Mouse (Mus musculus): ENCODE data around the gene Il4i1. TPM values are rescaled to one million over a fixed set of nuclear protein-coding genes. Genes with fewer than 3 reads are reported as not detected.
A peak's percentile ranks its signal among the peaks of the same experiment; 100 is the strongest.

The Il4i1 gene
- polyA plus RNA-seq, 1 experiment from 2014 or later = 1.7 TPM

DNA sequence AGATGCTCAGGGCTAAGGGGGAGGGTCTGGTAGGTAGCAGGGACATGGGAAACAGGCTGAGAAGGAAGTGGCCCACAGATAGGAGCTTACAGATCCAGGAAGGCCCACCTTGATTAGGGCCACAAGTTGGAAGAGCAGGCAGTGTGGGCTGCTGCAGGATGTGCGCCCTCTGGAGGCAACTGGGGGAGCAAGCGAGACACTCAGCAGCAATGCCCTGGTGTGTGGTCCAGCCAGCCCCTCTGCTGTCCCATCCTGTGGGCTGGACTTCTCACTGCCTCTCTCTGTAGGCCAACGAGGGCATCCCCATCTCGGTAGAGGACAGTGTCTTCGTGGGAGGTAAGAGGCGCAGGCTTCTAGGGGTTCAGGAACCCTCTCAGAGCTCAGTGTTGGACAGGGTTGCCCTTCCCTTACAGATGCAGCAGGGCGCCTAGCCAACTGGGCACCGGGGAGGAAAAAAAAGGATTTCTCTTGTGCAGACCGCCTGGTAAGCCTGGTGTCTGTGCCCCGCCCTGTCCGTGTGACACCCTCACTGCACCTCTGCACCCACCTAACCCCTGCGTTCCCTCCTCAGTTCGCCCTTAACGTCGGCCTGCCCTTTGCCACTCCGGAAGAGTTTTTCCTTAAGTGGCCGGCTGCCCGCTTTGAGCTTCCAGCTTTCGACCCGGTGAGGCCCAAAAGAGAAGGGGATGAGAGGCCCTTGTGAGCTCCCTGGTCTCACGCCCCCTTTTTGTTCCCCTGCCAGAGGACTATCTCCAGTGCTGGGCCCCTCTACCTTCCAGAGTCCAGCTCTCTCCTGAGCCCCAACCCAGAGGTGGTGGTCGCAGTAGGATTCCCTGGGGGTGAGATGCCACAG lies 44.6 kb downstream of the Il4i1 start:
- no peaks in the 10 kb centered on the region for H3K27me3 ChIP-seq (ENCODE audit: control insufficient read depth, insufficient read depth, low read length)
- 64% methylated on average over 22 of the region's 22 CpGs for WGBS
- ATAC-seq (ENCODE audit: low FRiP score) = peak; percentile 41; the same call in 1 of the 2 replicates
- H3K9me3 ChIP-seq (ENCODE audit: control insufficient read depth, low read length) = no peaks in the 10 kb centered on the region
- no peak overlapping the region for H3K4me2 ChIP-seq (replicated peaks; ENCODE audit: low read depth, low read length)
- peaks cover 17% of the 10 kb centered on the region; the same call in 1 of the 2 replicates for H3K36me3 ChIP-seq (ENCODE audit: control insufficient read depth, insufficient read depth, low read length)
- H3K4me3 ChIP-seq (ENCODE audit: low read depth, low read length) = no peak overlapping the region
- H3K9ac ChIP-seq (ENCODE audit: low read depth, low read length) = no peak overlapping the region
- DNase-seq (ENCODE audit: low spot score) = peak; percentile 85
- H3K4me1 ChIP-seq (replicated peaks; ENCODE audit: control insufficient read depth, insufficient read depth, low read length) = peaks cover 6% of the 10 kb centered on the region; the same call in 1 of the 2 replicates
- 0 out of 2 replicates have a peak overlapping the region, but pooled peaks have one; percentile 47 for H3K27ac ChIP-seq (ENCODE audit: low read depth, low read length)

DNA sequence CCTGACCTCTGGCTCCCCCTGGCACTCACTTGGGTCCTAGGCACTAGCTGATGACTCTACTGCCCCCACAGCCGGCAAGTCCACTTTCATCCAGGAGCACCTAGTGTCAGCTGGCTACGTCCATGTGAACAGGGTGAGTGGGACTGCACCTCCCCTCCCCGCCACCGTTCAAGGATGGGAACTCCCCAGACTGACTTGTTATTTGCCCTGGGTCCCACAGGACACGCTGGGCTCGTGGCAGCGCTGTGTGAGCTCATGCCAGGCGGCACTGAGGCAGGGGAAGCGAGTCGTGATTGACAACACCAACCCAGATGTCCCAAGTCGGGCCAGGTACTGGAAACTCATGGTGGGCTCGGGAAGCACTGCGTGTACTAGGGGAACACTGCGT lies 45.2 kb downstream of the Il4i1 start:
- Histone ChIP-seq H3K36me3 (ENCODE audit: control insufficient read depth, insufficient read depth, low read length) (peaks cover 17% of the 10 kb centered on the region; the same call in 1 of the 2 replicates), H3K4me1 (replicated peaks; ENCODE audit: control insufficient read depth, insufficient read depth, low read length) (peaks cover 6% of the 10 kb centered on the region; the same call in 1 of the 2 replicates)
- WGBS = 82% methylated on average over 14 of the region's 14 CpGs

DNA sequence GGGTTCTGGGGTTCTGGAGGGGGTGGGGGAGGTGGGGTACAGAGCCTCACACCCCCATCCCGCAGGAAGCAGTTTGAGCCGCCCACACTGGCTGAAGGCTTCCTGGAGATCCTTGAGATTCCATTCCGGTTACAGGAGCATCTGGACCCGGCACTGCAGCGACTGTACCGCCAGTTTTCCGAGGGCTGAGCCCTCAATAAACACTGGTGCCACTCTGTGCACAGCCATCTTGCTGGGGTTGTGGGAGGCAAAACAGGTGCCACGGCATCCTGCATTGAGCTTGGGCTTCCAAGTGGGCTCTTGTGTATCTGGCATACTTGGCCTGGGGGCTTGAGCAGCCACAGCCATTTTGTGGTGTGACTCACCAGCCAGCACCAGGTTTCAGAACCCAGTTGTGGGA lies 46.2 kb downstream of the Il4i1 start:
- Histone ChIP-seq H3K9ac (ENCODE audit: low read depth, low read length) (no peak overlapping the region), H3K27ac (ENCODE audit: low read depth, low read length) (no peak overlapping the region), H3K4me1 (replicated peaks; ENCODE audit: control insufficient read depth, insufficient read depth, low read length) (peaks cover 9% of the 10 kb centered on the region), H3K9me3 (ENCODE audit: control insufficient read depth, low read length) (no peaks in the 10 kb centered on the region), H3K4me3 (ENCODE audit: low read depth, low read length) (no peak overlapping the region), H3K36me3 (ENCODE audit: control insufficient read depth, insufficient read depth, low read length) (peaks cover 17% of the 10 kb centered on the region; the same call in 1 of the 2 replicates), H3K27me3 (ENCODE audit: control insufficient read depth, insufficient read depth, low read length) (no peaks in the 10 kb centered on the region), H3K4me2 (replicated peaks; ENCODE audit: low read depth, low read length) (no peak overlapping the region)
- ATAC-seq (ENCODE audit: low FRiP score) = no peak
- no peak for DNase-seq (ENCODE audit: low spot score)
- WGBS = 91% methylated on average over 8 of the region's 8 CpGs

More for the DNA sequence above, 45.2 kb downstream of the Il4i1 start:
- no peaks in the 10 kb centered on the region for H3K9me3 ChIP-seq (ENCODE audit: control insufficient read depth, low read length)
- H3K27me3 ChIP-seq (ENCODE audit: control insufficient read depth, insufficient read depth, low read length) = no peaks in the 10 kb centered on the region
- no peak overlapping the region for H3K4me2 ChIP-seq (replicated peaks; ENCODE audit: low read depth, low read length)
- no peak overlapping the region for H3K9ac ChIP-seq (ENCODE audit: low read depth, low read length)
- H3K27ac ChIP-seq (ENCODE audit: low read depth, low read length) = peak overlapping the region; percentile 47; the same call in 1 of the 2 replicates
- ATAC-seq (ENCODE audit: low FRiP score) = no peak
- no peak for DNase-seq (ENCODE audit: low spot score)
- H3K4me3 ChIP-seq (ENCODE audit: low read depth, low read length) = no peak overlapping the region

DNA sequence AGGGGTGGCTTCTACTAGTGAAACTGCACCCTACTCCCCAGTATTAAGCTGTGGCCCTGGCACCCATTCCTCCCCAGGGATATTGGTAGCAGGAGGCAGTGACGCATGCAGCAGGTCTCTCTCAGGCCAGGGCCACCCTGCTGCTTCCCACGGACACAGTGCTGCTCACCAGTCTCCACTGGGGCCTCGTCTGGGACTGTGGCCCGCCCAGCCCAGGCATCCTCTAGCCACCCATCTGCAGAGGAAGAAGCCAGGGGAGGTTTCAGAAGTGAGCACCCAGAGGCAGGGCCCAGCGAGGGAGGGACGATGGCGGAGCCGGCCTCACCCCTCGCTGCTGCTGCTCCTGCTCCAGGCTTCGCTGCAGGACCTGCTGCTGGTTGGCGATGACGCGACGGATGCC lies 47.0 kb downstream of the Il4i1 start:
- 94% methylated on average over 14 of the region's 14 CpGs for WGBS
- no peak for DNase-seq (ENCODE audit: low spot score)
- peaks cover 17% of the 10 kb centered on the region; the same call in 1 of the 2 replicates for H3K36me3 ChIP-seq (ENCODE audit: control insufficient read depth, insufficient read depth, low read length)
- no peak overlapping the region for H3K4me3 ChIP-seq (ENCODE audit: low read depth, low read length)
- no peak overlapping the region for H3K4me2 ChIP-seq (replicated peaks; ENCODE audit: low read depth, low read length)
- no peaks in the 10 kb centered on the region for H3K27me3 ChIP-seq (ENCODE audit: control insufficient read depth, insufficient read depth, low read length)
- no peaks in the 10 kb centered on the region for H3K9me3 ChIP-seq (ENCODE audit: control insufficient read depth, low read length)
- H3K4me1 ChIP-seq (replicated peaks; ENCODE audit: control insufficient read depth, insufficient read depth, low read length) = peaks cover 11% of the 10 kb centered on the region
- H3K9ac ChIP-seq (ENCODE audit: low read depth, low read length) = no peak overlapping the region
- no peak overlapping the region for H3K27ac ChIP-seq (ENCODE audit: low read depth, low read length)
- no peak for ATAC-seq (ENCODE audit: low FRiP score)

DNA sequence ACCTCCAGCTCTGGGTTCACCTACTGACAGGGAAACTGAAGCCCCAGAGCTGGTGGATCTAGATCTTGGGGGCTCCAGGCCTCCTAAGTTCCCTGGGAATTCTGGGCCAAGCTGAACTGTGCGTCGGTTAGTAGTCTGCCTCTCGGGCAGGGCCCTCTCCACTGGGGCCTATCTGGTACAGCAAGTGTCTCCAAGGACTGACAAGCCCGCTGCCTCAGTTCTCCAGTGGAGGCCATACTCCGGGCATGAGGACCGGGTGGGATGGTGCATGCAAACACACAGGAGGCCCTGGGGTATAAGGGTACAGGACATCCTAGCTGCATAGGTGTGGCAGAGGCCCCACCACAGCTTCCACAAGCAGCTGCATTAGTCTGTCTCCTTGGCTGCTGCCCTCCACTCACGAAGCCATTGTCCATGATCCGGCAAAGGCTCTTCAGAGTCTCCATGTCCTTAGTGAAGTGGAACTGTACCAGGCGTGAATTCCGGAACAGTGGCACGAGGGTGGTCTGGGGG lies 47.9 kb downstream of the Il4i1 start:
- Histone ChIP-seq H3K4me1 (replicated peaks; ENCODE audit: control insufficient read depth, insufficient read depth, low read length) (peaks cover 12% of the 10 kb centered on the region), H3K27ac (ENCODE audit: low read depth, low read length) (no peak overlapping the region), H3K9ac (ENCODE audit: low read depth, low read length) (no peak overlapping the region), H3K4me2 (replicated peaks; ENCODE audit: low read depth, low read length) (no peak overlapping the region), H3K36me3 (ENCODE audit: control insufficient read depth, insufficient read depth, low read length) (peaks cover 17% of the 10 kb centered on the region; the same call in 1 of the 2 replicates), H3K9me3 (ENCODE audit: control insufficient read depth, low read length) (no peaks in the 10 kb centered on the region), H3K27me3 (ENCODE audit: control insufficient read depth, insufficient read depth, low read length) (no peaks in the 10 kb centered on the region), H3K4me3 (ENCODE audit: low read depth, low read length) (no peak overlapping the region)
- ATAC-seq (ENCODE audit: low FRiP score) = no peak
- DNase-seq (ENCODE audit: low spot score) = no peak
- WGBS = 88% methylated on average over 11 of the region's 11 CpGs

DNA sequence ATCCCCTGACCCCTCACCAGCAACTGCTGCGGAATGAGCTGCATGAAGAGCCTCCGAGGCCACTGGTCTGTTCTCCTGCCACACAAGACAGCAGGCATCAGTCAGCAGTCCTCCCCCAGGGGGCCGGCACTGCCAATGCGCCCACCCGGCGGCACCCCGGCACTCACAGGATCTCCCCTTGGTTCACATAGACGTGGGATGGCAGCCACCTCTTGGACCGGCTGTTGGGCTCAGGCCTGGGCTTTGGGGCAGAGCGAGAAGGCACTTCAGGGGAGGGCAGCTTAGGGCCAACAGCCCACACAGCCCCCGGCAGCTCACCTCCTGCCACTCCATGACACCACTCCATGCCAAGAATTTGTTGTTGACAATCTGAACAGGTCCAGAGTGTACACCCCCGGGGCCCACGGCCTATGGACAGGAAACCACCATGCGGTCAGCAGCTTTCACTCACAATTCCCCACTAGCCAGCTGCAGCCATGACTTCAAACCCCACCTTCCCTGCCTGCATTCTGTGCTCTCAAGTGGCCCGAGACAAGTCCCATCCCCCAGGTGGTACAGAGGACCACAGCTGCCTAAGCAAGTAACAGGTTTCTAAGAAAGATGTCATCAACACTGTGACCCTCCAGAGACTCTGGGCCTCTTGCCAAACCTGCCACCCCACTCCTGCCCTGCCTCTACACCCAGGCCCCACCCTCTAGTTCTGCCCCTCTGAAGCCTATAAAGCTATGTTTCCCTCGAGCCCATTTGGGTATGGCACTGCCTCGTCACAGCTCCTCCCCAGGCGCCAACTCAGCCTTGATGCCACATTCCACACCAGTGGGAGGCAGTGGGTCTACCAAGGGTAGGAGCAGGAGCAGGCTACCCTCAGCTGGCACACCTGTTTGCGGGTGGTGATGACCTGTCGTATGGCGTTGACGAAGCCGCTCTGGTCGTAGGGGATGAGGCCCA lies 48.7 kb downstream of the Il4i1 start:
- Histone ChIP-seq H3K4me1 (replicated peaks; ENCODE audit: control insufficient read depth, insufficient read depth, low read length) (peaks cover 12% of the 10 kb centered on the region), H3K27me3 (ENCODE audit: control insufficient read depth, insufficient read depth, low read length) (no peaks in the 10 kb centered on the region), H3K4me3 (ENCODE audit: low read depth, low read length) (no peak overlapping the region), H3K4me2 (replicated peaks; ENCODE audit: low read depth, low read length) (no peak overlapping the region), H3K9ac (ENCODE audit: low read depth, low read length) (no peak overlapping the region), H3K9me3 (ENCODE audit: control insufficient read depth, low read length) (no peaks in the 10 kb centered on the region), H3K36me3 (ENCODE audit: control insufficient read depth, insufficient read depth, low read length) (peaks cover 17% of the 10 kb centered on the region; the same call in 1 of the 2 replicates), H3K27ac (ENCODE audit: low read depth, low read length) (no peak overlapping the region)
- WGBS = 85% methylated on average over 24 of the region's 24 CpGs
- DNase-seq (ENCODE audit: low spot score) (no peak), ATAC-seq (ENCODE audit: low FRiP score) (no peak)

DNA sequence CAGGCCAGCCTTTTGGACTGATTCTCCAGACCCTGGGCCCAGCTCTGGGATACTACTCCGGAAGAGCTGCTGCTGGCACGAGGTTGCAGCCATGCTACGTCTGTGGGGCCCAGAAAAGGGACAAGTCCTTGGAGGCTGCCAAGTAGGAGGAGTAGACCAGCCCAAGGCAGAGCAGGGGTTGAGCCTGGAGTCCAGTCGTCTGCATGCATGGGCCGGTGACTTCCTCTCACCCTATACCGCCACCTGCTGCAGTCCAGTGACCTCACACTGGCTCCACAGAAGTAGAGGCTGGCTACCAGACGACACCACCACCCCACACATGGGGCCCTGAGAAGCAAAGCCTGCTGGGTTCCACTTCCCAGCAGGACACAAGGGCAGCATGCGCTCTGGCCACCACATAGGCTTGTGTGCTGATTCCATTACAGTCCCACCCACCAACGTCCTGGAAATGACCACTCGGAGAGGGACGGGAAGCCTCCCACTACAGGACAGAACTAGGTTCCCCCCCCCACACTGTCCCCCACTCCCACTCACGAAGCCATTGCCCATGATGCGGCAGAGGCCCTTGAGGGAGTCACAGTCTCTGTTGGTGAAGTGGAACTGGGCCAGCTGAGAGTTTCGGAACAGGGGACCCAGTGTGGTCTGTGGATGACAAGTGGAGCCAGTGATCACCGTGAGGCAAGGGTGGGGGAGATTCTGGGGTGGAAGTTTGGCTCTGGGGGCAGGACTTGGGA lies 50.3 kb downstream of the Il4i1 start:
- Histone ChIP-seq H3K4me2 (replicated peaks; ENCODE audit: low read depth, low read length) (no peak overlapping the region; the same call in 1 of the 2 replicates), H3K36me3 (ENCODE audit: control insufficient read depth, insufficient read depth, low read length) (peaks cover 17% of the 10 kb centered on the region; the same call in 1 of the 2 replicates), H3K27ac (ENCODE audit: low read depth, low read length) (no peak overlapping the region), H3K9me3 (ENCODE audit: control insufficient read depth, low read length) (no peaks in the 10 kb centered on the region), H3K4me3 (ENCODE audit: low read depth, low read length) (no peak overlapping the region), H3K4me1 (replicated peaks; ENCODE audit: control insufficient read depth, insufficient read depth, low read length) (peaks cover 12% of the 10 kb centered on the region), H3K9ac (ENCODE audit: low read depth, low read length) (no peak overlapping the region), H3K27me3 (ENCODE audit: control insufficient read depth, insufficient read depth, low read length) (no peaks in the 10 kb centered on the region)
- no peak for ATAC-seq (ENCODE audit: low FRiP score)
- 70% methylated on average over 15 of the region's 15 CpGs for WGBS
- no peak for DNase-seq (ENCODE audit: low spot score)
